ENCODE assay signal across 33 mouse cellular contexts in the genomic region with DNA sequence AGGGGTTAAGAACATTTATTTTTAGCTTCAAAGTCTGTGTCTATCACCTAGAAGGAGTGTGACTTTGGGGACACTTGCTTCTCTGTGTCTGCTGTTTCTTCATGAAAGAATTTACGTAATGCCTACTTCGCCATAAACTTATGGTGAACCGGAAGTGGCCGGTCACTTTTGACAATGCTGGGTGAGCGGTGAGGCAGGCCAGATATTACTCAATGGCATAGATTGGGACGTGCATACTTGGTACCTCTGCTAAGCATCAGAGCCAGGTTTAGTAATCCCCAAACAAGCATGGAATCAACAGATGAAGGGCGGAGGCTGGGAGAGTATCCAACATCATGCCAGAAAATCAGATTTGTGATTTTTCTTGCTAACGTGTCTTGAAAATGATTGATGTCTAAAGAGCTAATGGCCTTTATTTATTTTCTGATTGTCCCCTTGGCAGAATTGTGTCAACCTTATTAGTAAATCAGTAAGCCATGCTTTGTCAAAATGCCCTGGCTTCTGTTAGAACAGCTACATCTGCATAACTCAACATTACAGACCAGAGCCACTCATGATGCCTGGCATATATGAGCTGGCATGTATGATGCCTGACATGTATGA. TPM values are rescaled to one million over a fixed set of nuclear protein-coding genes. Genes with fewer than 3 reads are reported as not detected.
A peak's percentile ranks its signal among the peaks of the same experiment; 100 is the strongest.
DNase-seq lines count a peak whose midpoint lies in the region; ATAC-seq and TF ChIP-seq lines count a peak whose summit lies in the region.
"Had no signal": no experiment of that assay in that cellular context is flagged by ENCODE, and none has a peak within 500 bp of the region (broad histone marks: within the 10 kb centered on the region; RNA-seq: fewer than 3 reads in every experiment).

No protein-coding gene starts in this region.

- no peaks in the 10 kb centered on the region for H3K9me3 ChIP-seq in lung, postnatal 0 days (ENCODE audit: low read length)
- H3K9me3 ChIP-seq: embryonic facial prominence, embryonic 12.5 days; embryonic facial prominence, embryonic 15.5 days; hindbrain, embryonic 12.5 days; hindbrain, embryonic 15.5 days had no signal

- TF ChIP-seq POLR2A in kidney, adult 2 months (IDR thresholded peaks at IDR 0.05; ENCODE audit: low read depth, low read length) = no peak

- no peak overlapping the region for H3K27ac ChIP-seq in kidney, adult 2 months (ENCODE audit: insufficient read depth, low read depth, low read length)
- no peak overlapping the region for H3K27ac ChIP-seq in lung, postnatal 0 days (ENCODE audit: low read length)
- H3K27ac ChIP-seq: embryonic facial prominence, embryonic 12.5 days; embryonic facial prominence, embryonic 15.5 days; gastrocnemius, adult 2 months; hindbrain, embryonic 12.5 days; hindbrain, embryonic 15.5 days had no signal

- H3K4me3 ChIP-seq in kidney, adult 2 months (ENCODE audit: insufficient read depth, low read depth, low read length) = no peak overlapping the region
- no peak overlapping the region for H3K4me3 ChIP-seq in lung, postnatal 0 days (ENCODE audit: low read depth, low read length)
- H3K4me3 ChIP-seq: embryonic facial prominence, embryonic 12.5 days; embryonic facial prominence, embryonic 15.5 days; gastrocnemius, adult 2 months; hindbrain, embryonic 12.5 days; hindbrain, embryonic 15.5 days had no signal

- peak; percentile 42 for DNase-seq in kidney, adult 2 months
- DNase-seq in kidney, adult 8-10 months = no peak
- peak; percentile 12 for DNase-seq in lung, postnatal 36 days
- no peak for DNase-seq in lung, postnatal 0 days (ENCODE audit: low spot score)
- DNase-seq in Muller cell, postnatal 12 days (ENCODE audit: inconsistent ontology term) = no peak
- no peak for DNase-seq in left cerebral cortex, postnatal 25 days (ENCODE audit: low spot score in 2 of 2)
- DNase-seq: adrenal gland, postnatal 10 days; adrenal gland, postnatal 36 days; cerebellum, adult 18-20 months; cerebellum, adult 9-11 months; cerebellum, postnatal 25 days; forebrain, postnatal 0 days; gastrocnemius, adult 2 months; gastrocnemius, postnatal 14 days had no signal

- intact Hi-C loops in left cerebral cortex, postnatal 25 days (cut with DNase I) = no loop called here

- TF ChIP-seq CTCF in kidney, adult 2 months (conservative IDR thresholded peaks at IDR 0.05; ENCODE audit: insufficient read depth, insufficient read length, low read depth, low read length) = no peak
- TF ChIP-seq CTCF in lung, postnatal 0 days (IDR thresholded peaks at IDR 0.05) = no peak

- ATAC-seq in lung, postnatal 0 days = no peak
- peak; percentile 65 for ATAC-seq in megakaryocyte, adult 5-6 weeks (ENCODE audit: poor library complexity, severe bottlenecking)
- ATAC-seq: forebrain, embryonic 14.5 days; forebrain, postnatal 0 days; Patski had no signal

- no peak overlapping the region for H3K4me2 ChIP-seq in lung, postnatal 0 days (replicated peaks; ENCODE audit: low read depth, low read length)
- H3K4me2 ChIP-seq: embryonic facial prominence, embryonic 12.5 days; embryonic facial prominence, embryonic 15.5 days; heart, embryonic 11.5 days; hindbrain, embryonic 12.5 days; hindbrain, embryonic 15.5 days had no signal

- no peaks in the 10 kb centered on the region for H3K27me3 ChIP-seq in kidney, adult 2 months (replicated peaks; ENCODE audit: control insufficient read depth, insufficient read depth, low read length)
- H3K27me3 ChIP-seq in lung, postnatal 0 days (replicated peaks; ENCODE audit: insufficient read depth, low read length) = no peaks in the 10 kb centered on the region
- H3K27me3 ChIP-seq: embryonic facial prominence, embryonic 12.5 days; embryonic facial prominence, embryonic 15.5 days; hindbrain, embryonic 12.5 days; hindbrain, embryonic 15.5 days; Patski had no signal

- no peak overlapping the region for H3K9ac ChIP-seq in lung, postnatal 0 days (replicated peaks; ENCODE audit: low read depth)
- H3K9ac ChIP-seq: embryonic facial prominence, embryonic 12.5 days; embryonic facial prominence, embryonic 15.5 days; forebrain, postnatal 0 days; hindbrain, embryonic 12.5 days; hindbrain, embryonic 15.5 days had no signal

- H3K4me1 ChIP-seq in kidney, adult 2 months (ENCODE audit: control insufficient read depth, insufficient read depth, low read length) = peaks cover 11% of the 10 kb centered on the region; the same call in 1 of the 2 replicates
- peaks cover 9% of the 10 kb centered on the region for H3K4me1 ChIP-seq in lung, postnatal 0 days (ENCODE audit: insufficient read depth, low read depth, low read length)
- H3K4me1 ChIP-seq: hindbrain, embryonic 12.5 days; hindbrain, embryonic 15.5 days had no signal

- 84% methylated on average over 8 of the region's 8 CpGs for WGBS in kidney, adult 2 months
- WGBS in lung, postnatal 0 days = 67% methylated on average over 8 of the region's 8 CpGs

- TF ChIP-seq EP300 in lung, postnatal 0 days (IDR thresholded peaks at IDR 0.05) = no peak

- no peaks in the 10 kb centered on the region; the same call in 1 of the 2 replicates for H3K36me3 ChIP-seq in kidney, adult 2 months (ENCODE audit: control insufficient read depth, insufficient read depth, low read length)
- no peaks in the 10 kb centered on the region for H3K36me3 ChIP-seq in lung, postnatal 0 days (ENCODE audit: insufficient read depth, low read length)
- H3K36me3 ChIP-seq: embryonic facial prominence, embryonic 12.5 days; embryonic facial prominence, embryonic 15.5 days; hindbrain, embryonic 12.5 days; hindbrain, embryonic 15.5 days had no signal

RNA-seq across cellular contexts. Expression of a gene that starts 2.8 kb away (rescaled TPM):
- 7.9 and 9.9 TPM in 2 replicates for polyA plus RNA-seq in kidney, adult 2 months (2012; rRNA removed)
- 6.1 and 6.5 TPM in 2 replicates for polyA plus RNA-seq in lung, postnatal 0 days (2015; fragmentation: Nextera tagmentation; extraction: Ambion mirVana)
- 19.5 and 31.4 TPM in 2 replicates for total RNA-seq in megakaryocyte, adult 5-6 weeks (2015)
- total RNA-seq in megakaryocyte, adult 5-6 weeks (2017) = 10.7 and 12.1 TPM in 2 replicates
- 1 to 10 TPM; 2.5 to 4.1 TPM for total RNA-seq in left cerebral cortex, postnatal 25 days (2021)

RNA-seq across cellular contexts. Expression of a gene that starts 21.4 kb away (rescaled TPM):
- 3.9 and 5.0 TPM in 2 replicates for polyA plus RNA-seq in kidney, adult 2 months (2012; rRNA removed)
- polyA plus RNA-seq in lung, postnatal 0 days (2015; fragmentation: Nextera tagmentation; extraction: Ambion mirVana) = 9.5 and 9.6 TPM in 2 replicates
- total RNA-seq in megakaryocyte, adult 5-6 weeks (2015) = 7.2 and 10.1 TPM in 2 replicates
- 21.0 and 23.6 TPM in 2 replicates for total RNA-seq in megakaryocyte, adult 5-6 weeks (2017)
- 10 to 100 TPM in 1 of 2 experiments, 1 to 10 TPM in 1; 9.2 to 10.3 TPM for total RNA-seq in left cerebral cortex, postnatal 25 days (2021)

RNA-seq across cellular contexts. Expression of a gene that starts 26.6 kb away (rescaled TPM):
- 4.5 and 4.7 TPM in 2 replicates for polyA plus RNA-seq in kidney, adult 2 months (2012; rRNA removed)
- polyA plus RNA-seq in lung, postnatal 0 days (2015; fragmentation: Nextera tagmentation; extraction: Ambion mirVana) = 3.1 and 3.7 TPM in 2 replicates
- 10.8 and 12.3 TPM in 2 replicates for total RNA-seq in megakaryocyte, adult 5-6 weeks (2015)
- total RNA-seq in megakaryocyte, adult 5-6 weeks (2017) = 6.9 and 11.0 TPM in 2 replicates
- total RNA-seq in left cerebral cortex, postnatal 25 days (2021) = 10 to 100 TPM; 27.9 to 30.6 TPM

RNA-seq across cellular contexts. Expression of a gene that starts 43.1 kb away (rescaled TPM):
- not detected in 2 replicates for polyA plus RNA-seq in kidney, adult 2 months (2012; rRNA removed)
- polyA plus RNA-seq in lung, postnatal 0 days (2015; fragmentation: Nextera tagmentation; extraction: Ambion mirVana) = not detected in 2 replicates
- total RNA-seq in megakaryocyte, adult 5-6 weeks (2015) = not detected in 2 replicates
- not detected in 2 replicates for total RNA-seq in megakaryocyte, adult 5-6 weeks (2017)
- not detected for total RNA-seq in left cerebral cortex, postnatal 25 days (2021)
- total RNA-seq: adrenal gland, adult 18-20 months; adrenal gland, postnatal 10 days; adrenal gland, postnatal 36 days; common myeloid progenitor, adult 5-6 weeks; ES-E14; forebrain, postnatal 0 days; gastrocnemius, adult 2 months; gastrocnemius, postnatal 14 days; gastrocnemius, postnatal 4 days; heart, adult 8-10 months; heart, postnatal 25 days; hematopoietic stem cell, adult 5-6 weeks had no signal
- polyA plus RNA-seq: embryonic facial prominence, embryonic 12.5 days; embryonic facial prominence, embryonic 15.5 days; forebrain, embryonic 11.5 days; forebrain, embryonic 14.5 days; forebrain, postnatal 0 days; frontal cortex, adult 2 months; heart, embryonic 11.5 days; heart, embryonic 14.5 days; heart, postnatal 0 days; hindbrain, embryonic 12.5 days; hindbrain, embryonic 15.5 days; Patski had no signal

Comparison
In these comparisons a context has a peak if more than half of its experiments do, and no peak if none do; other contexts are left out.
1. DNase-seq: peak in kidney, adult 2 months (single experiment) and lung, postnatal 36 days (single experiment); none in kidney, adult 8-10 months (0 of 2), lung, postnatal 0 days (single experiment), Muller cell, postnatal 12 days (single experiment) and left cerebral cortex, postnatal 25 days (0 of 2).